Mouse (Mus musculus) layer of hippocampus, adult 9-10 months (tissue): ENCODE results near the gene Prn.
A peak's percentile ranks its signal among the peaks of the same experiment; 100 is the strongest.

Experiments
- DNase-seq: peaks from one replicate; pipeline ENCODE4 v3.0.0; 2022; ENCODE audit warnings: low spot score

Gene Prn

GRCm38 (mm10) chr2:131949767-131950597, 40.2 kb downstream of the Prn start:
- DNase-seq = peak; percentile 63

DNA sequence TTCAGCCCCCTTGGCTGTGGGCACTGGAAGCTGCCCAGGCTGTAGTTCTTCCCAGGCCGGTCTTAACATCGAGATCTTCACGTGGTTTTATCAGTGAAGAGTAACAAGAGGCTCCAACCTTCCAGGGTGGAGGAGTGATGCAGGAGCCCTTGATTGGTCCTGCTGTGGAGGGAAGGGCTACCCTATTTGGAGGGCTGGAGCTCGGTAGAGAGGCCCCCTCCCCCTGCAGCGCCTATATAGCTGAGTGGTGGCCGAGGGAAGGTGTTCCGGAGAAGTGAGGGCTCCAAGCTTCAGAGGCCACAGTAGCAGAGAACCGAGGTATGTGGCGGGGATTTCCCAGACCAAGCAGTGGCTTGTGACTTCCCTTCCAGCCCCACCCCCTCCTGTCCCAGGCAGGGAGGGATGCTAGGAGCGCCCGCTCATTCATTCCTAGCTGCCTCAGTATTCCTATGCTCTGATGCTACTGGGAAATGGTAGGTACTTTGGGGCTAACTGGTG, 40.9 kb downstream of the Prn start, which contains the start of gene Prnd:
Gene Prnd, plus strand, starts transcription at position 264 of the 498 bp plus-strand sequence.
- DNase-seq = no peak

DNA sequence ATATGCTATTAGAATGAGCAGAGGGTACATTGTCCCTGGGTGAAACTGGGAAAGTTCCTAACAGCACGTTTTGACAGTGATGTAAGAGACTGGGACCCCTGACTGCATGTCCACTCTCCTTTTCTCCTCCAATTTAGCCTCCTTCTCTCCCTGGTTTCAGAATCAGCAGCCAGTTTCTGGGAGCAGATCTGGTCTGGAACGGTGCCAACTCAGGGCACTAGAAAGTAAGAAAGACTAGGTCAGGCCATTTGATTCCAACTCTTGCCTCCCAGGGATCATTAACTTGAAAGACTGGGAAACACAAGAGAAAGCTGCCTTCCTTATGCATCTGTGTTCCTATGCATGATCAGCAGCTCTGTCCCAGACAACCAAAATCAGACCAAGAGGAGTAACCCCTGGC, 42.7 kb downstream of the Prn start:
- DNase-seq = no peak

- no peak for DNase-seq
Observed at GRCm38 (mm10) chr2:131952961-131953538, 43.3 kb downstream of the Prn start.

DNA sequence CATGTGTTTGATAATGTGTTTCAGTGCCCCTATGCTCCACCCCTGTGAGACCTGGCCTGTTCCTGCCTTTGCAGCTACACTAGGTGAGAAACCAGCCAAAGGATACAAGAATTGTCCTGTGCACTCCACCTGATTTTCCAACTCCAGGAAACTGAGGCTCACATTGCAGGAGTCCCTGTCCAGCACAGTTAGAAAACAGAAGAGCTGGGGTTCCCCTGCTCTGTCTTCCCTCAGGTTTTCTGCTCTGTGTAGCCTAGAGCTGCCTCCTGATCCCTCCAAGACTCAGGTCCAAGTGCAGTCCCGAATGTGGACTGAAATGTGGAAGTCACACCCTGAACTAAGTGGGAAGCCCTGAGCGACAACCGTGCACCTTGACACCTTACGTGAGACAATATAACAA, 44.0 kb downstream of the Prn start:
- DNase-seq = no peak

DNA sequence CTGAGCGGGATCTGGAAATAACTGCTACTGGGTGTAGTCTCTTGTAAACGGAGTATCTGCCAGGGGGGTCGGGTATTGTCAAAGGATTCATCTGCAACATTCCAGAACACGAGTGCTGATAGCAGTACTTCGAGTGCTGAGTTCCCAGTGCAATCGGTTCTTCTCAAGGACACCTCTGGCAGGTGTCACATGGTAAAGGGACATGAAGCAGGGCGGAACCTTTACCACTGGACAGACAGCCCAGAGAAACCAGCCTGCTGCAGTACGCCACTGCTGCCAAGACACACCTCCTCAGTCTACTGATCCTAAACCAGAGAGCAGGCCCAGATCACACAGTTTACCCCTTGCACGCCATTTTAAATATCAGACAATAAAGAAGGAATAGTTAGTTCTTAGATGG, 45.1 kb downstream of the Prn start:
- DNase-seq = no peak

DNA sequence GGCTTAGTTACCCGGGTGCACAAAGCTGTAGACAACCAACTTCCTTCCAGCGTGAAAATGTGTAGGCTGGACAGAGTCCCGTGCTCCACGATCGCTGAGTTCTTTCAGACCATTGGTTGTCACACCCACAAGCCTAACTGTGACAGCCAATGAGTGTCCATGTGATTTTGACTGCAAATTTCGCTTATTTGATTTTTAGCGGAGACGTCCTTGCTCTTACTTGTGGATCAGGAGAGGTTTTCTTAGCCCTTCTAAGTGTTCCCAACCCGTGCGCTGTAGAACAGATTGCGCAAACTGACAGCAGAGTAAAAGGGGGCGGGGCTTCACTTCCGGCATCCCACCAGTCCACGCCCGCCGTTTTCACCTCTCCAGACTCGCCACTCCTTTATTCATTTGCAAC, 45.5 kb downstream of the Prn start:
- DNase-seq = no peak

- DNase-seq = no peak
Observed at GRCm38 (mm10) chr2:131956336-131957256, 46.8 kb downstream of the Prn start.

DNA sequence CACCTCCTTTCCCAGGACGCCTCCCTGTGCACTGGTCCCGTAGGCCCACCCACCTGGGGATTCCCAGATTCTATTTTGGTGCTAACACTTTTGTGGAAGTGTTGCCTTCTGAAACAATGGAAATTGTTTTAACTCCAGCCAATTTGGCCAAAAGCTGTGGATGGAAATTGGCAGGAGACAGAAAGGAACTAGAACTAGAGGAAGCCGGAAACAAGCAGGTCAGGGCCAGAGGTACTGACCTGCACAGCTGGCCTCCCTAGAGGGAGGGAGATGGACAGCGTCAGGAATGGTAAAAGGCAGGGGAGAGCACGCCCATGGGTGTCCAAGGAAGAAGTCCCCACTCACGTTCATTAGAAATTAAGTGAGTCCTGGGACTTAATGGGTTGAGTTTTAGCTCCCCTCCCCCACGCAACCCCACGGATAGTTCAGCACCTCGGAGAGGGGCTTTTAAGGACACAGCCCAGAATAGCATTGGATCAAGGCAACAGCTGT, 48.0 kb downstream of the Prn start:
- DNase-seq = no peak

DNA sequence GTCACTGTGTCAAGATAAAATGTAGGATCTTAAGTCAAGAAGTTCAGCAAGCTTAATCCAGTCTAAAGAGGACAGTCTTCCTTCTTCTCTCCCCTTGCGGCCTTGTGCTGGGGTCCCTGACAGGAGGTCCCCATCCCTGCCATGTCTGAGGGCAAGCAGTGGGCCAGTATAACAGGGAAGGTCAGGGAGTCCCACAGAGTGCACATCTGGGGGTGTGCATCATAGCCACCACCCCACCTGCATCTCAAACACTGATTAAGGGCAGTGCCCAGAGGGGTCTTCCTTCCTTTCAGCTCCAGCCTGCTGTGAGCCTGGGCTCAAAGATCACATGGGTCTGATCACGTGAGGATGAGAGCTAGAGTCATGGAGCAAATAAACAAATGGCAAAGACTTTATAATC, 51.9 kb downstream of the Prn start:
- no peak for DNase-seq

- DNase-seq = no peak
Observed at GRCm38 (mm10) chr2:131970597-131970996, 60.8 kb downstream of the Prn start.

- DNase-seq = no peak
Observed at GRCm38 (mm10) chr2:131971098-131971497, 61.3 kb downstream of the Prn start.

DNA sequence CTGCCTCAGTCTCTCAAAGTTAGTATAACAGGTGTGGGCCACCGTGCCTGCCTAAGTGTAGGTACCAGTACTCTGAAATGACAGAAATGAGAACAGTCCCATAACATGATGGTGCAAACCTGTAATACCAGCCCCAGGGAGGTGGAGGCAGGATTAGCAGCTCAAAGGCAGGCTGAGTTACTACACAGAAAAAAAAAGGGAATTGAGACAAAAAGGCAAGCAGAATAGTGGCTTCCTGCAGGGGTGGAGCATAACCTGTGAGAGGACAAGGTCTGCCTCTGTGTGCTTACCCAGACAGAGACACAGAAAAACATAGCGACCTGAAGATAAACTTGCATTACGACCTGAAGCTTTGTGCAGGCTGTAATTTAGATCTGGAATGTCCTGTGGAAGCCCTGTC, 66.9 kb downstream of the Prn start:
- no peak for DNase-seq

DNA sequence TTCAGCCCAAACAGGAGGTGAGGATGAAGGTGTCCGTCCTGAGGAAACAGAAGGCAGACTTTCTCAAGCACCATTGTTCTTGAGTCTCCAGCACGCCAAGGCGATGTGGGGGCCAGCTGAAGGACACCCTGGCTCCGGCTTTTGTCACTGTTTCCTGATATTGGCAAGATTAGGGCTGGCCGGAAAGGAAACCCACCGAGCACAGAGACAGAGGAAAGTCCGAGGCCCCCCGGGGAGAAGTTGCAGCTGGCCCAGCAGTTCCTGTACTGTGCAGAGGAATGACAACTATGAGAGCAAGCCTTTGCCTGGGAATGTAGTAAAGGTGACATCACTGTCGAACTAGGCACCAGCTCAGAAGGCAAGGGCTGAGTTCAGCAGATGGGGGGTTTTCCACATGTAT, 71.1 kb downstream of the Prn start:
- DNase-seq = no peak

DNA sequence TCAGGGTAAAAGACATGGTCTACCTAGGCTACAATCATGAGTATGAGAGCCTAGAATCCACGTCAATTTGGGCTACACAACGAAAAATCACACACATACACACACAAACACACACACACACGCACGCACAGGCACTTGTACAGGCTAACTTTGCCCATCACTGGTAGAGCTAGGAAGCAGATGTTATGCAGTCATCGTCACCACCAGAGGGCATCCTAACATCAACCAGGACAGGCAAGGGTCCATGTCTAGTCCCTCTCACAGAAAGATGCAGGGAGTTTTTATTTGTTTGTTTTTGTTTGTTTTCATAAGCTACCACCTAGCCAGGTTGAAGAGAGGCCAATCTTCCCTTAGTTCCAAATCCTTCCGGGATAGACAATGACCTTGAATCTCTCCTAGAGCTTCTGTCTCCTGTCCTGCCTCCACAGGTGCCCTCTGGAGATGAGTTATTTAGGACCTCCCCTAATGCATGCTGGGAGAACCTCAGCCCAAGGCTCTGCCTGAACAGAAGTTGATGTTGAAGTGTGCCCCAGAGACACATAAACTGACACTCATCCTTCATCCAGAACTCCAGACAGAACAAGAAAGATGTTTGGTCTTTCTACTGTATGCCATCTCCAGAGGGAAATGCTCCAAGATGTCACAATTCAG, 72.9 kb downstream of the Prn start:
- DNase-seq = peak; percentile 70

- DNase-seq = no peak
Observed at GRCm38 (mm10) chr2:131987950-131988349, 78.2 kb downstream of the Prn start.

DNA sequence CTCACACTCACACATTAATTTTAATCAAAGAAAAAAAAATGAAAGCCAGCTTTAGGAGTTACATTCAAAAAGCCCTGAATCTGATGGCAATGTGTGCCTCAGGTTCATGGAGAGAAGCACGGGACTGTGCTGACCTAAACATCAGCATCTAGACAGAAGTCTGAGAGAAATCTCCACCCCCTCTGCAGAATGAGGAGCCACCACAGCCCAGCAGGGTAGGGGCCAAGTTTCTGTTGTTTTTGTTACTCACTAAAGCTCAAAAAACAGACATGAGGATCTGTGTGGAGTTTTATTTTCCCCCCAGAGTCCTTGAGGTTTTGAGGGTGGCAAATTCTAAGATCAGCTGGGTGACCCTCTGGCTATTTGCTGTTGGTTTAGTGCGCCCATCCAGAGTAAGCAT, 78.8 kb downstream of the Prn start:
- no peak for DNase-seq

DNA sequence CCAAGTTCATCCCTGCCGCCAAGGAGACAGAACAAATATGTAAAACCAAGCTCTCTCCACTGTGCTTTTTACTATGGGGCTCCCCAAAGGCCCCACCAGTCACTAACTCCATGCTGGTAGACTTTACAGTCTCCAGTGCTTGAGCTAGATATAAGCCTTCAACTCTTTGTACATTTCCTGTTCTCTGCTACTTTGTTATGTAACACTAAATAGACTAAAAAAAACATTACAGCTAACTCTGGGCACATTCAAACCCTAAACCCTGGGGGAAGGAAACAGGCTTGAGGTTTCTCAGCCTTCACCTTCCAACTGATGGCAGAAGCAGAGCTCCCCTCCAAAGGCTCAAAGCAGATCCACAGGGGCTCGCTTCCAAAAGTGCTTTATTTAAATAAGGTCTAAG, 82.7 kb downstream of the Prn start:
- DNase-seq = no peak

DNA sequence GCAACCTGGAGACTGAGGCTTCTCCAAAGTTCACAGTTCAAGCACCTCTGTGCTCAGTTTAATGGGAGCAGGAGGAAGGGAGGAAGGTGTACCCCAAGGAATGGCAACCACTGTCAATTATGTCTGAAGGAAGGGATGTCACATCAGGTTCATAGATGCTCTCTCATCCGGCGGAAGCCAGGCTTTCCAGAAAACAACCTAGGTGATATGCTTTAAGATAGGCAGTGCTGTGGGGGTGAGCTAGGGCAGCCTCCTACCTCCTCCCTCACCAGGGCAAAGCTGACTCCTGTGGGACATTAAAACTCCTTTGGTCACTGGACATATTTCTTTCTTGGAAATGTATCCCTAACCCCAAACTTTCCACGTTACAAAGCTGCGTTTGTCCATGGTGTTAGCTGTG, 83.4 kb downstream of the Prn start:
- DNase-seq = no peak

- DNase-seq = no peak
Observed at GRCm38 (mm10) chr2:131993563-131994088, 83.9 kb downstream of the Prn start.

DNA sequence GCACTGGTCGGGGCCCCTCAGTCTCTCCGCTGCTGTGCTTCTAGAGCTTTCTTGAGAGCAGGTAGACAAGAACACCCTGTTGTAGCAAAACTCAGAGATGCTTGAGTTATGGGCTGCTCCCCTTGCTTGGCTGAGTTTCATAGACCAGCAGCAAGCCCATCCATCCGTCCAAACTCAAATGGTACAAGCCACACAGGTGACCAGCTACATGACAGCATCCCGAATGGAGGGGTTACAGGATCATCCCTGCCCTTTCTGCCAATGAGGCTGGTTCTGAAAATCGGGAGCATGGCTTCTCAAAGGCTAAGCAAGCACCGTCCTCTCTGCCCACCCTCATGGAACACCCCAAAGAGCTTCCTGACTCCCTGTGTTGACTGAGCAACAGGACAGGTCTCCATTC, 85.2 kb downstream of the Prn start:
- no peak for DNase-seq

- DNase-seq = no peak
Observed at GRCm38 (mm10) chr2:131995742-131996141, 86.0 kb downstream of the Prn start.
